Mouse (Mus musculus) midbrain, embryonic 15.5 days (tissue): ENCODE results near the gene Hsf4. TPM values are rescaled to one million over a fixed set of nuclear protein-coding genes. Genes with fewer than 3 reads are reported as not detected.
A peak's percentile ranks its signal among the peaks of the same experiment; 100 is the strongest.

Source experiments
- ATAC-seq: fragments of 200-750 bp; cut with Nextera tagmentation; replicated peaks from 2 replicates; pipeline ENCODE4 v1.8.0; 2017; ENCODE audit warnings: moderate TSS enrichment
- H3K27ac ChIP-seq: fragments of 300-500 bp; sonication (generic); 2 replicates; pipeline ENCODE4 v1.5.1; 2015; ENCODE audit warnings: mild to moderate bottlenecking, inconsistent platforms
- H3K27me3 ChIP-seq: fragments of 300-500 bp; sonication (generic); replicated peaks from 2 replicates; pipeline ENCODE4 v1.6.1; 2015; ENCODE audit warnings: inconsistent platforms
- H3K36me3 ChIP-seq: fragments of 300-500 bp; sonication (generic); replicated peaks from 2 replicates; pipeline ENCODE4 v1.6.1; 2015; ENCODE audit warnings: inconsistent platforms
- H3K4me1 ChIP-seq: fragments of 300-500 bp; sonication (generic); 2 replicates; pipeline ENCODE4 v1.6.1; 2015; ENCODE audit warnings: inconsistent platforms
- H3K4me2 ChIP-seq: fragments of 300-500 bp; sonication (generic); 2 replicates; pipeline ENCODE4 v1.6.1; 2015; ENCODE audit warnings: inconsistent platforms, mild to moderate bottlenecking, moderate library complexity
- H3K4me3 ChIP-seq: fragments of 300-500 bp; sonication (generic); 2 replicates; pipeline ENCODE4 v1.5.1; 2015; ENCODE audit warnings: mild to moderate bottlenecking, inconsistent platforms
- H3K9ac ChIP-seq: fragments of 300-500 bp; sonication (generic); 2 replicates; pipeline ENCODE4 v1.6.1; 2015; ENCODE audit warnings: mild to moderate bottlenecking, inconsistent platforms
- H3K9me3 ChIP-seq: fragments of 300-500 bp; sonication (generic); 2 replicates; pipeline ENCODE4 v1.6.1; 2016; ENCODE audit warnings: inconsistent platforms
- WGBS: fragments of 180-500 bp; shearing (Covaris S2); methylation state at CpG from one replicate; pipeline ENCODE4 v1.1.7; 2015; ENCODE audit warnings: mixed read lengths; 5-methylcytosine and 5-hydroxymethylcytosine counted together
- polyA plus RNA-seq: library from polyadenylated mRNA; unstranded; fragments of >200 nt; fragmentation: Nextera tagmentation; extraction: Ambion mirVana; gene quantifications from 2 replicates; pipeline ENCODE4 v1.2.1, GENCODE M21; 2015

Gene Hsf4
- polyA plus RNA-seq, 1 experiment from 2014 or later: 0.25 TPM

DNA sequence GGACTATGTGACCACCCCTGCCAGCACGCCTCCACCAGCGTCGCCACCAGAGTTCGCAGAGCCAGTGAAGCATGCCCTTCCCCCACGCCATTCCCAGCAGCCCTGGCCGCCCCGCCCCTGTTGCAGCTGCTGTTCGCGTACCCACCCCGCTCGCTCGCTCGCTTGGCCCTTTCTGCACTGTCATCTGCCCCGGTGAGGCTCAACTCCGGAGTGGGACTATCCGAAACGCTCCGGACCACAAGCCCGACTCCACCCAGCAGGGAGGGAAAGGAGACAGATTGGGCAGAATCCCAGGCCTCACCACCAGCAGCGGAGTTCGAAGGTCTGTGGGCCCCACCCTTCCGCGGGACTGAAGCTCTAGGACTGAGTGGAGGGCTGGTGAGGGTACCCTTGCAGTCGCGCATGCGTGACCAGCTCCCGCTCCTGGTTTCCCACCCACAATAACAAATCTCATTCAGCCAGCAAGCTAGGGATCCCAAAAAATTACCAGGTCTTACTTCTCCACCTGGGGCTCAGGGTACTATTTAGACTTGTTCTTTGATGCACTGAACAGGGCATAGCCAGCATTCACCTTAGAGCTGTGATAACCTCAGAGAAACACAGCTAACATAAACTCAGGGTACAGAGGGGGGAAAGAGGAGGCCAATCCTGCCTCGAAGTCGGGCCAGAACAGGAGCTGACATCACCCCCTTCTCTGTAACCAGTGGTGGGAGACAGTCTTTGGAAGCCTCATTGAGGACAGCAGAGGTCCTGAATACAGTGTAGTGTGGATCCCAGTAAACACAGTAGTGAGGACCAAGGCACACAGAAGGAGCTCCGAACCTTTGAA lies 6.9 kb downstream of the Hsf4 start:
- H3K4me2 ChIP-seq: peak overlapping the region; percentile 94
- ATAC-seq: peak; percentile 56
- peaks cover 72% of the 10 kb centered on the region for H3K27me3 ChIP-seq
- peaks cover 28% of the 10 kb centered on the region for H3K4me1 ChIP-seq
- 4% methylated on average over 30 of the region's 30 CpGs for WGBS
- H3K4me3 ChIP-seq: peak overlapping the region; percentile 50
- 0 out of 2 replicates have a peak overlapping the region, but pooled peaks have one; percentile 17 for H3K27ac ChIP-seq
- no peaks in the 10 kb centered on the region for H3K9me3 ChIP-seq
- H3K9ac ChIP-seq: peak overlapping the region; percentile 44
- H3K36me3 ChIP-seq: peaks cover 7% of the 10 kb centered on the region; the same call in 1 of the 2 replicates

DNA sequence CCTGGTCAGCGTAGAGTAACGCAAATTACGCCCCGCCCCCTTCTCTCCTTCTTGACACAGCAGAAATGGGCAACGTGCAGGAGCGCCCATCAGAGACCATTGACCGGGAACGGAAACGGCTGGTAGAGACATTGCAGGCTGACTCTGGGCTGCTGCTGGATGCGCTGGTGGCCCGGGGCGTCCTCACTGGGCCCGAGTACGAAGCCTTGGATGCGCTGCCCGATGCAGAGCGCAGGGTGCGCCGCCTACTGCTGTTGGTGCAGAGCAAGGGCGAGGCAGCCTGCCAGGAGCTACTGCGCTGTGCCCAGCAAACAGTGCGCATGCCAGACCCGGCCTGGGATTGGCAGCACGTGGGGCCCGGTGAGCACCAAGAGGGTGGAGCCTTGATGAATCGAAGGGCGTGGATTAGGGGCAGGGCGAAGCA lies 9.3 kb downstream of the Hsf4 start:
- Histone ChIP-seq H3K4me1 (peaks cover 28% of the 10 kb centered on the region), H3K9me3 (no peaks in the 10 kb centered on the region), H3K4me3 (peak overlapping the region; percentile 21), H3K36me3 (peaks cover 24% of the 10 kb centered on the region), H3K4me2 (peak overlapping the region; percentile 47), H3K27me3 (peaks cover 50% of the 10 kb centered on the region), H3K27ac (no peak overlapping the region), H3K9ac (no peak overlapping the region)
- WGBS: 4% methylated on average over 28 of the region's 28 CpGs
- peak; percentile 50 for ATAC-seq

DNA sequence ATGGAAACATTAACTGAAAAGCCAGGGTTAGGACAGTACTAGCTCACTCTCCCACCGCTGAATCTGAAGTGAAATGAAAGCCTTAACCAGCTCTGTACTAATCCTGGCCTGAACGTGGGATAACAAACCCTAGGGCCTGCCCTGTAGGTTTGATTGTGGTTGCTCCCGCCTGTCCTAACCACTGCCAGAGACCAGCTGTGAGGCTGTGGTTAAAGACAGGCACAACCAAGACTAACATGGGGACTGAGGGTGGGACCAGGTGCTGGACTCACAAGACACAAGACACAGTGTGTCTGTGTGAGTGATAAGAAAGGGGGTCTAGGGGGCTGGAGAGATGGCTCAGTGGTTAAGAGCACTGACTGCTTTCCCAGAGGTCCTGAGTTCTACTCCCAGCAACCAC lies 11.0 kb downstream of the Hsf4 start:
- no peak overlapping the region for H3K27ac ChIP-seq
- no peak overlapping the region for H3K9ac ChIP-seq
- H3K4me2 ChIP-seq: no peak overlapping the region
- no peaks in the 10 kb centered on the region for H3K9me3 ChIP-seq
- no peak for ATAC-seq
- WGBS: 60% methylated on average over 3 of the region's 3 CpGs
- H3K4me1 ChIP-seq: peaks cover 31% of the 10 kb centered on the region
- H3K4me3 ChIP-seq: no peak overlapping the region
- H3K36me3 ChIP-seq: peaks cover 24% of the 10 kb centered on the region
- peaks cover 34% of the 10 kb centered on the region for H3K27me3 ChIP-seq

DNA sequence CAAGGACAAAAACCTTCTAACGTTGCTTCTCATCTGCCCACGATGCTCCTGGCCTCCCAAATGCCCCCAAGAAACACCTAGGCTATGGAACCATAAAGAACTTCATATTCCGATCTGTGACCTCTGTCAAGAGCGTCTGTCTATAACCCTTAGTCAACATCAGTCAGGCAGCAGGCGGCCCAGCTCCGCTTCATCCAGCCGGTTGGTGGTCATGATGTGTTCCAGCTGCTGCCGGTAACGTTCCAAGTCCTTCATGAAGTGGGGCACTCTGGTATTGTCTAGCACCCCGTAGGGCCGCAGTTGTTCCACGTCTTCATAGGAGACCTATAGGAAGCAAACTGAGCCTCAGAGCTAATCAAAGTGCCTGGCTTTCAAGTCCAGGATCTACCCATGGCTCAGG lies 12.2 kb downstream of the Hsf4 start:
- no peak overlapping the region for H3K4me3 ChIP-seq
- H3K27me3 ChIP-seq: peaks cover 24% of the 10 kb centered on the region
- peaks cover 24% of the 10 kb centered on the region for H3K36me3 ChIP-seq
- no peaks in the 10 kb centered on the region for H3K9me3 ChIP-seq
- WGBS: 87% methylated on average over 12 of the region's 12 CpGs
- no peak overlapping the region for H3K27ac ChIP-seq
- peaks cover 31% of the 10 kb centered on the region for H3K4me1 ChIP-seq
- H3K4me2 ChIP-seq: no peak overlapping the region
- no peak for ATAC-seq
- H3K9ac ChIP-seq: no peak overlapping the region

DNA sequence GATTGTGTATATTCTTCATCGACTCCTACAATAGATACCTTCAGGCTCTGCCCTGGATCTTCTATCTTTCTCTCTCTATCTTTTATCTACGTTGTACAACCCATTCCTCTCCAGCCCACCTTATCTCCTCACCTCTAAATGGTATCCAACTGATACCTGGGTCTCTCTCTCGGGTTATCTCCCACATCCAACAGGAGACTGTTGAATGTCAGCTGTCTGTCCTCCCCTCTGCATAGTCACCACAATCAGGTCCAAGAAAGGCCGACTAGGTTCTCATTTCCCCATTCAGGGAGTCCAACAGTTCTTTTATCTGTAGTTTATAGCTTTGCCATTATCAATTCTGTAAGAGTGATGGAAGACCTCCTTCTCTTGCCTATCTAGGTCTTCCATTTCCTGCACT lies 12.6 kb downstream of the Hsf4 start:
- Histone ChIP-seq H3K4me2 (no peak overlapping the region), H3K27ac (no peak overlapping the region), H3K4me3 (no peak overlapping the region), H3K27me3 (peaks cover 20% of the 10 kb centered on the region), H3K4me1 (peaks cover 32% of the 10 kb centered on the region), H3K9me3 (no peaks in the 10 kb centered on the region), H3K9ac (no peak overlapping the region), H3K36me3 (peaks cover 24% of the 10 kb centered on the region)
- no peak for ATAC-seq
- WGBS: 88% methylated on average over 4 of the region's 4 CpGs

DNA sequence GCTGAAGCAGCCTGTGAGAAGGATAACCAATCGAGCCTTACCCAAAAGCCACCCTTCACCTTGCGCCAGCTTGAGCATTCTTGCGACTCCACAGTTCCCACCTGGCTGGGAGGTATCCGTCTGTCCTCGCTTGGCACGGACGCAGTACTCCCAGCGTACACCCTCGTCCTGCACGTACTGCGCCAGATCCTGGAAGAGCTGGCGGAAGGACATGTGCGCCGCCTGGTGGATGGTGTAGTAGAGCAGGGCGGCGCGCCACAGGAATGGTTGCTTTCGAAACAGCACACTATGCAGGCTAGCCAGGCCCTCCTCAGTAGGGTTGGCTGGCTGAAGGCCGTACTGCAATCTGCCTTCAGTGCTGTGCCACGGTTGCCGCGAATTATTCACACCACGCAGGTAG lies 13.5 kb downstream of the Hsf4 start:
- Histone ChIP-seq H3K27me3 (peaks cover 17% of the 10 kb centered on the region), H3K4me3 (no peak overlapping the region), H3K4me1 (peaks cover 41% of the 10 kb centered on the region), H3K27ac (no peak overlapping the region), H3K4me2 (no peak overlapping the region), H3K9me3 (no peaks in the 10 kb centered on the region), H3K9ac (no peak overlapping the region), H3K36me3 (peaks cover 24% of the 10 kb centered on the region)
- no peak for ATAC-seq
- 32% methylated on average over 23 of the region's 23 CpGs for WGBS

DNA sequence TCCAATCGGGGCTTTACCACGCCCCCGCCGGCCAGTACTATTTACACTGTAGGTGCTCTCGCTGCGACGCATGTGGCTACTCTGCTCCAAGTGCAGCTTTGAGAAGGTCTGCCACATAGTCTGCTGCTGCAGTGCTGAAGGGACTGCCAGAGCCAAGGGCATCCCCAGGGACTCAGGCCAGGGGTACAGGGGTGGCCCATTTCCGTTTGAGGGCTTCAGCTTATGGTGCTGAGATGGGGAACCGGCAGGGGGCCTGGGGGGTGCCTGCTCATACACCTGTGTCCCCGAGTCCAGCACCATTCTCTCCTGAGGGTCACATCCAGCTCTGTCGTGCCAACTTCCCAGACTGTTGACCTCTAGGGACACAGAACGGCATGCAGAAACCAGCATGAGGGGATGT lies 15.9 kb downstream of the Hsf4 start:
- Histone ChIP-seq H3K27ac (no peak overlapping the region), H3K9me3 (no peaks in the 10 kb centered on the region), H3K27me3 (no peaks in the 10 kb centered on the region), H3K9ac (no peak overlapping the region), H3K4me1 (peaks cover 45% of the 10 kb centered on the region), H3K4me3 (no peak overlapping the region), H3K4me2 (0 out of 2 replicates have a peak overlapping the region, but pooled peaks have one; percentile 70), H3K36me3 (peaks cover 20% of the 10 kb centered on the region)
- ATAC-seq: no peak
- 46% methylated on average over 12 of the region's 12 CpGs for WGBS

DNA sequence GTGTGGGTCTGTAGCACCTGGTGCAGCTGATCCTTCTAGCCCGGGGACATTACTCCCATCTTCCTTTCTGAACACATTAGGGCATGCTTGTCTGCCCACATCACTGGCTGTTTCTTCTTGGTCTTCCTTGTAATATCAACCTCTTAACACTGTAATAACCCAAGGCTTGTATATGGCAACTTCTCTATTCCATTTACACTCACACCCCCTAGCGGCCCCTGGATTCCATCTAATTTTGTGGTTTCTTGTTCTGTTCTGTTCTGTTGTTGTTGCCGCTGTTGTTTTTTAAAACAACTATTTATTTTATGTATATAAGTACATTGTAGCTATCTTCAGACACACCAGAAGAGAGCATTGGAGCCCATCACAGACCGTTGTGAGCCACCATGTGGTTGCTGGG lies 17.3 kb downstream of the Hsf4 start:
- Histone ChIP-seq H3K36me3 (peaks cover 14% of the 10 kb centered on the region), H3K4me1 (peaks cover 51% of the 10 kb centered on the region), H3K4me3 (0 out of 2 replicates have a peak overlapping the region, but pooled peaks have one; percentile 62), H3K9ac (0 out of 2 replicates have a peak overlapping the region, but pooled peaks have one; percentile 17), H3K27ac (no peak overlapping the region), H3K9me3 (no peaks in the 10 kb centered on the region), H3K4me2 (peak overlapping the region; percentile 70), H3K27me3 (no peaks in the 10 kb centered on the region)
- WGBS: 92% methylated on average over 4 of the region's 4 CpGs
- ATAC-seq: no peak

DNA sequence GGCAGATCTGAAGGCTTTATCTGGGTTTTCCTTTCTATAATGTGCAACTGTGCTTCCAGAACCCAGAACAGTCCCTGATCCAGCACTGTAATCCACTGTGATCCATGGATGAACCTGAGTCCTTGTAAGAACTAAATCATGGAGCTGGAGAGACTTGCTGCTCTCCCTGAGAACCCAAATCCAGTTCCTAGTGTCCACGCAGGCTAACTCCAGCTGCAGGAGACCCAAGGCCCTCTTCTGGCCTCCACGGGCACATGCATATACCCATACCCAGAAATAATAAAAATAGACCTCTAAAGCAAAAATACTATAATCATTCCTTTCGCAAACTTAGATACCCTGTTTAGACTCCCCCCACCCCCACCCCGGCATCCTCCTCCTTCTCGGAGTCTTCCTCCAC lies 18.6 kb downstream of the Hsf4 start:
- Histone ChIP-seq H3K4me1 (peaks cover 51% of the 10 kb centered on the region), H3K9ac (peak overlapping the region; percentile 68), H3K36me3 (peaks cover 5% of the 10 kb centered on the region; the same call in 1 of the 2 replicates), H3K4me2 (peak overlapping the region; percentile 70), H3K27me3 (no peaks in the 10 kb centered on the region), H3K27ac (peak overlapping the region; percentile 94; the same call in 1 of the 2 replicates), H3K9me3 (no peaks in the 10 kb centered on the region), H3K4me3 (peak overlapping the region; percentile 62)
- WGBS: 82% methylated on average over 5 of the region's 5 CpGs
- ATAC-seq: no peak

DNA sequence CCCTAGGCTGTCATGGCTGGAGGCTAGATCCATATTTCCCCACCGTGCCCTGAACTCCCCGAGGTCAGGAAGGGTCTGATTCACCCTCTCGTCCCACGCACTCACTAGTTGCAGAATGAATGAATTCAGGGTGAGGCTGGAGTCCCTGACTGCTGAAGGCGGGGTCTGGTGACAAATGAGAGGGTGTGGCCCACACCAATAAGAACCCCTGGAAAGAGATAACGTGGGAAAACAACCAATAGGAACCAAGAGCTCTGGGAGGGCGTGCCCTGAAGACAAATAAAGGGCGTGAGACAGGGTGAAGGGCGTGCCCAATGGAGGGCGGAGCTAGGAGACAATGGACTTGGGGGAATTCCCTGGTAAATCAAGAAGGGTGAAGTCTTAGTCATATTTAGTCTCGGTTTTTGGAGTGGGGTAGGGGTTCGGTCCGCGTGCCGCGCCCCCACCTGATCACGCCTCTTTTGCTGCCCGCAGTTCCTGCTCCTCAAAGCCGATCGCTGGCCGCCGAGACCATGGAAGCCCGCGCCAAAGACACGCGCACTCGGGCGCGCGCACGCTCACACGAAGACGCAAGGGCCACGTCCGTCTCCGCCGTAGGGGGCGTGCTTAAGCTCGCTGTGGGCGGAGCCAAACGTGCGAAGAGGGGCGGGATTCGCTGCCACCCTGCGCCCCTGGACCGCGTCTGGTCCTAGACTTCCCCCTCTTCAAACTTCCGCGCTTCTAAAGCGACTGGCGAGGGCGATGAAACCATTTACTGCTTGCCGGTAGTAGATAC lies 19.5 kb downstream of the Hsf4 start:
- Histone ChIP-seq H3K4me2 (peak overlapping the region; percentile 70), H3K27ac (peak overlapping the region; percentile 94), H3K27me3 (no peaks in the 10 kb centered on the region), H3K4me3 (peak overlapping the region; percentile 62), H3K36me3 (no peaks in the 10 kb centered on the region; the same call in 1 of the 2 replicates), H3K9me3 (no peaks in the 10 kb centered on the region), H3K4me1 (peaks cover 51% of the 10 kb centered on the region), H3K9ac (peak overlapping the region; percentile 68)
- under 1% methylated on average over 53 of the region's 53 CpGs for WGBS
- ATAC-seq: peak; percentile 92

DNA sequence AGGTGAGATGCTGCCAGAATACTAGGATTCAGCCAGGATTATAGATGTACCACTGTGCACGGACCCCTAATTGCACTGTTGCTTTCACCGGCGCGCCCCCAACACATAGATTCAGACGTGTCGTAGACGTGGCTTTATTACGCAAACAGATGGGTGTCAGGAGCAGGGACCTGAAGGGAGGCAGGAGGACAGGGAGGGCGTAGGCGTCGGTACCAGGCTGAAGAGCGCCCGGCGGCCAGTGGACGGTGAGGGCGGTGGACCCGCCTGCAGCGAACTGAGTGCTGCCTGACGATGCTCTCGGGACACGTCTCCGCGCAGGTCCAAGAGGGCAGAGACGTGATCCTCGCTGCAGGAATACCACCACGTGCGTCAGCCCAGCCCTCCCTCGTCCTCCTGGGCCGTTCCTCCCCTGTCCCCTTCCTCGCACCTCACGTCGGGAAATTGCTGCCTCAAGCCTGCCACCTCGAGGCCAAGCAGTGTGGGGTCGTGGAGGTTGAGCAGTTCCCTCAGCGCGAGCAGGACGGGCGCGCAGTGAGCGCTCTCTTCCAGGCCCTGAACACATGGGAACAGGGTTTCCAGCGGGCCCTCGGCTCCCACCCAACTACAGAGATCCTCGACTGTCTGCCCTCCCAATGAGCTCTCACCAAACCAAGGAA lies 20.3 kb downstream of the Hsf4 start, which contains the start of gene 4931428F04Rik:
Gene 4931428F04Rik, minus strand, starts transcription at position 60 of the 656 bp plus-strand sequence.
- peaks cover 50% of the 10 kb centered on the region for H3K4me1 ChIP-seq
- ATAC-seq: peak; percentile 35

More for the DNA sequence above, 20.3 kb downstream of the Hsf4 start, which contains the start of gene 4931428F04Rik:
- WGBS: under 1% methylated on average over 43 of the region's 43 CpGs
- H3K9ac ChIP-seq: peak within 1 kb of the TSS; percentile 68
- peak within 1 kb of the TSS; percentile 70 for H3K4me2 ChIP-seq
- H3K4me3 ChIP-seq: peak within 1 kb of the TSS; percentile 62
- no peaks in the 10 kb centered on the region for H3K27me3 ChIP-seq
- no peaks in the 10 kb centered on the region; the same call in 1 of the 2 replicates for H3K36me3 ChIP-seq
- H3K9me3 ChIP-seq: no peaks in the 10 kb centered on the region
- peak within 1 kb of the TSS; percentile 94 for H3K27ac ChIP-seq
